Mouse (Mus musculus) frontal cortex, adult (tissue): ENCODE measurements around the gene E130218I03Rik.
A peak's percentile ranks its signal among the peaks of the same experiment; 100 is the strongest.

ENCODE experiments used
- ATAC-seq: cut with Nextera tagmentation; 2 replicates; pipeline ENCODE4 v1.9.2; 2017; ENCODE audit warnings: mild to moderate bottlenecking, moderate library complexity, mixed read lengths; ENCODE audit not compliant: low TSS enrichment

Gene E130218I03Rik

DNA sequence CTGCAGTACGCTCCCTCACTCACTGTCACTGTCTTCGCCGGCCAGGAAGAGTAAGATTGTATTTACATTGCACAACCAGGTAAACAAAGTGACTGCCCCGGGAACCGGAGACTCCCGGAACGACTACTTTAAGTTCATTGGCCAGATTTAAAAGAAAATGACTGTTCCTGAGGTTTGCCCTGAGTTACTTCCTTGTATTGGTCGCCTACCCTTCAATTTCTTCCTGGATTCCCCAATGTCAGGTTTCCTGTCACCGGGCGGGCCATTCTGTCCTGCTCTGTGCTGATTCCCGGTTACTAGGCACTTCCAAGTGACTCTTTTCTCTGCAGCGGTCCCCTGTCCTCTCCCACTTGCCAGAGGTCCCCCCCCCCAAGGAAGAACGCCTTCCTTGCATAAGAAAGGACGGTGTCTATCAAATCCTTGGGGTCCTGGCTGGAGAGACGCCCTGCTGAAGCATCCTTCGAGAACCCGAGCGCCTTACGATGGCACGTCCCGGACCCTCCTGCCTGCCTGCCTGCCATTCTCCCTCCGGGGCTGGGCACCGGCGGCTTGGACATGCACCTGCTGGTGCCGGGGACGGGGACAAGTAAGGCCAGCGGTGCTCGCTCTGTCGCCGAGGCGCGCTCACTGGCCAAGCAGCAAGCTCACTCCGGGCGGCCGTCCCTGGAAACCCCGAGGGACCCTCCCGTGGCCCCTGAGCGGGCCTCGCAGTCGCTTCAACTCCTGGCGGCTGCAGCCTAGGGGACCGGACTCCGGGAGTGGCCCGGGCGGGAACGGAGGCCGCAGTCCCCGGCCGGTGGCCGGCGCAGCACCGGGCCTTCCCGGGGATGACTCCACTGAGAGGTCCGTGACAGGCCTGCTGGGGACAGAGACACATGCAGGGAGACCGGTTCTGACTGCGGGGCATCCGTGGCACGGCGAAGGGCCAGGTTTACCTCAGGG is 43.0 kb downstream of the E130218I03Rik start:
- ATAC-seq: peak; percentile 41; the same call in 1 of the 2 replicates

DNA sequence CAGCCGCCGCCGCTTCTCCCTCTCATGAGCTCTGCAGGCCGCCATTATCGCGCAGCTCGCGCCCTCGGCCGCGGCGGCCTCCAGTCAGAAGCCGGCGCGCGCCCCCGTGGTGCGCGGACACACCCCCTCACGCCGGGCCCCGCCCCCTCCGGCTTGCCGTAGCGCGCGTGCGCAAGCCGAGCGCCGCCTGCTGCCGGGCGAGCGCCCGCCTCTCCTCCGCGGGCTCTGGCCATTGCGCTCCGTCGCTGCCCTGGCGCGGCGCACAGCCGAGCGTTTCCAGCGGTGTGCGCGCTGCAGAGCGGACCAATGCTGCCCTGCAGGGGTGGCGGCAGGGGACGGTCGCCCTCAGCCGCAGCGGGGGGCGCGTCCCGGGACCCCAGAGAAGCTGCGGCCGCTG is 43.7 kb downstream of the E130218I03Rik start:
- ATAC-seq: peak; percentile 92

GRCm38 (mm10) chr4:134287575-134288025 is 44.1 kb downstream of the E130218I03Rik start, which contains the start of gene Pdik1l:
TSS of gene Pdik1l (minus strand) at chr4:134287895.
- peak; percentile 84 for ATAC-seq

GRCm38 (mm10) chr4:134288397-134289256 is 45.2 kb downstream of the E130218I03Rik start:
- no peak for ATAC-seq

GRCm38 (mm10) chr4:134292067-134292466 is 48.6 kb downstream of the E130218I03Rik start:
- no peak for ATAC-seq

GRCm38 (mm10) chr4:134293061-134293691 is 49.7 kb downstream of the E130218I03Rik start:
- ATAC-seq: no peak

- no peak for ATAC-seq
These were observed 50.3 kb downstream of the E130218I03Rik start for GRCm38 (mm10) chr4:134293692-134294163.
